Mouse (Mus musculus) neural tube, embryonic 13.5 days (tissue): ENCODE data around the gene Atp2a3. TPM values are rescaled to one million over a fixed set of nuclear protein-coding genes. Genes with fewer than 3 reads are reported as not detected.

Experiments
- ATAC-seq: fragments of 200-750 bp; cut with Nextera tagmentation; 2 replicates; pipeline ENCODE4 v1.8.0; 2017; ENCODE audit warnings: low read depth, mild to moderate bottlenecking, moderate TSS enrichment, moderate library complexity
- H3K27ac ChIP-seq: fragments of 300-500 bp; sonication (generic); replicated peaks from 2 replicates; pipeline ENCODE4 v1.5.1; 2015; ENCODE audit warnings: moderate library complexity, mild to moderate bottlenecking, inconsistent platforms
- H3K27me3 ChIP-seq: fragments of 300-500 bp; sonication (generic); 2 replicates; pipeline ENCODE4 v1.6.1; 2015; ENCODE audit warnings: mild to moderate bottlenecking, inconsistent platforms
- H3K36me3 ChIP-seq: fragments of 300-500 bp; sonication (generic); 2 replicates; pipeline ENCODE4 v1.6.1; 2015; ENCODE audit warnings: mild to moderate bottlenecking, inconsistent platforms
- H3K4me1 ChIP-seq: fragments of 300-500 bp; sonication (generic); replicated peaks from 2 replicates; pipeline ENCODE4 v1.6.1; 2015; ENCODE audit warnings: inconsistent platforms
- H3K4me2 ChIP-seq: fragments of 300-500 bp; sonication (generic); 2 replicates; pipeline ENCODE4 v1.6.1; 2015; ENCODE audit warnings: inconsistent platforms, mild to moderate bottlenecking, moderate library complexity
- H3K4me3 ChIP-seq: fragments of 300-500 bp; sonication (generic); 2 replicates; pipeline ENCODE4 v1.5.1; 2015; ENCODE audit warnings: mild to moderate bottlenecking, inconsistent platforms
- H3K9ac ChIP-seq: fragments of 300-500 bp; sonication (generic); 2 replicates; pipeline ENCODE4 v1.6.1; 2015; ENCODE audit warnings: moderate library complexity, mild to moderate bottlenecking, inconsistent platforms
- H3K9me3 ChIP-seq: fragments of 300-500 bp; sonication (generic); 2 replicates; pipeline ENCODE4 v1.6.1; 2016; ENCODE audit warnings: inconsistent platforms
- WGBS: fragments of 180-500 bp; shearing (Covaris S2); methylation state at CpG from one replicate; pipeline ENCODE4 v1.1.7; 2015; 5-methylcytosine and 5-hydroxymethylcytosine counted together
- polyA plus RNA-seq: library from polyadenylated mRNA; unstranded; fragments of >200 nt; fragmentation: Nextera tagmentation; extraction: Ambion mirVana; gene quantifications from 2 replicates; pipeline ENCODE4 v1.2.1, GENCODE M21; 2015

Atp2a3 gene
- polyA plus RNA-seq, 1 experiment from 2014 or later: 0.80 TPM

DNA sequence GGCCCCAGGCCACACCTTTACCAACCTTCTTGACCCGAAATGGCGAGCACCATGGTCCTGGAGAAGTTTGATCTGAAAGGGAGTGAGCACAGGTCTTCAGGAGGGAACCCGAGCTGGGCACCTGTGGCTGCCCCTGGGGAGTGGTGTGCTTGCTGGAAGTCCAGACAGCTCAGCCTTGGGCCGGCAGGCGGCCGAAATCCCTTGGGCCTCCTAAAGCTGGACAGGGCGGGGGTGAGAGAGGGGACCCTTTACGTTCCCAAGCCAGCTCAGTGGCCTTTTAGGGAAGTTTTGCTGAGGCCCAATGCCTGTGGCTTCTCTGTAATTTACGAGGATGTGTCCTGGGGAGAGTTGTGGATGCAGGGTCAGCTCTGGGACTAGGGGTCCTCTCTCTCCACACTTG, 29.7 kb downstream of the Atp2a3 start:
- Histone ChIP-seq H3K27ac (no peak overlapping the region), H3K4me1 (no peaks in the 10 kb centered on the region; the same call in 1 of the 2 replicates), H3K9ac (no peak overlapping the region), H3K36me3 (no peaks in the 10 kb centered on the region), H3K9me3 (no peaks in the 10 kb centered on the region), H3K4me3 (no peak overlapping the region), H3K4me2 (no peak overlapping the region), H3K27me3 (no peaks in the 10 kb centered on the region)
- 72% methylated on average over 9 of the region's 9 CpGs for WGBS
- no peak for ATAC-seq

DNA sequence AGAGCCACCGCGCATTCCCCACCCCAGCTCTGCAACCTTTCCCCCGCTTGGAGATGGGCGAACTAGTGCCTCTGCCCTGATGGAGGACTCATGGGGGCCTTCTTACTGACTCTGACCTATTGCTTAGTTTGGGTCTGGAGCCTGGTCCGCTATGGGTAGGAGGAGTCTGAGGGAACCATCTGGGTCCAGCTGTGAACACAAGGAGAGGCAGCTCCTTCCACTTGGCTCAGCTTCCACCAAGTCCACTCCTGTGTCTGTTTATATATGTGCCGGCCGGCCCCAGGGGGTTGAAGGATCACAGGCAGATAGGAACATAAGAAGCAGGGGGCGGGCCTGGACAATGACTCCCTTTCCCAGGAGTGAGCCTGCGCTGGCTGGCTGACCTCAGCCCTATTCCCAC, 31.0 kb downstream of the Atp2a3 start:
- no peak overlapping the region for H3K9ac ChIP-seq
- no peak overlapping the region for H3K4me3 ChIP-seq
- no peaks in the 10 kb centered on the region for H3K27me3 ChIP-seq
- H3K4me1 ChIP-seq: no peaks in the 10 kb centered on the region; the same call in 1 of the 2 replicates
- WGBS: 69% methylated on average over 9 of the region's 9 CpGs
- H3K36me3 ChIP-seq: no peaks in the 10 kb centered on the region
- no peak overlapping the region for H3K4me2 ChIP-seq
- H3K27ac ChIP-seq: no peak overlapping the region
- no peaks in the 10 kb centered on the region for H3K9me3 ChIP-seq
- ATAC-seq: no peak

DNA sequence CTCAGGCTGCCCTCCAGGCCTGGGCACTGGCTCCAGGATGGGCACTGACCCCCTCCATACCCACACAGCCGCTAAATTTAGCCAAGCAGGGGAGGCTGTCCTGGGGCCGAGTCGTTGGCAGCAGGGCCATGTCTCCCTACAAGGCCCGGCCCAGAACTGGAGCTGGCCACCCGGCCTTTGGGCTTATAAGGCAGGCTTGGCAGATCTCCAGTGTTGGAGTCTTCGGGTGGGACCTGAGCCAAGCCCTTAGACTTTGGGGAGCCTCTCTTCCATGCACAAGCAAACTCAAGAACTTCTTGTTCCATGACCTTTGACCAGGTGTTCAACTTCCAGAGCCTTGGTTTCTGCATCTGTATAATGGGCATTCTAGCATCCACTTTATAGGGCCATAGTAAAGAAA, 35.4 kb downstream of the Atp2a3 start:
- H3K4me2 ChIP-seq: no peak overlapping the region
- ATAC-seq: no peak
- H3K27me3 ChIP-seq: no peaks in the 10 kb centered on the region
- 91% methylated on average over 6 of the region's 6 CpGs for WGBS
- H3K4me3 ChIP-seq: no peak overlapping the region
- no peak overlapping the region for H3K9ac ChIP-seq
- H3K27ac ChIP-seq: no peak overlapping the region
- no peaks in the 10 kb centered on the region for H3K36me3 ChIP-seq
- no peaks in the 10 kb centered on the region for H3K4me1 ChIP-seq
- no peaks in the 10 kb centered on the region for H3K9me3 ChIP-seq

DNA sequence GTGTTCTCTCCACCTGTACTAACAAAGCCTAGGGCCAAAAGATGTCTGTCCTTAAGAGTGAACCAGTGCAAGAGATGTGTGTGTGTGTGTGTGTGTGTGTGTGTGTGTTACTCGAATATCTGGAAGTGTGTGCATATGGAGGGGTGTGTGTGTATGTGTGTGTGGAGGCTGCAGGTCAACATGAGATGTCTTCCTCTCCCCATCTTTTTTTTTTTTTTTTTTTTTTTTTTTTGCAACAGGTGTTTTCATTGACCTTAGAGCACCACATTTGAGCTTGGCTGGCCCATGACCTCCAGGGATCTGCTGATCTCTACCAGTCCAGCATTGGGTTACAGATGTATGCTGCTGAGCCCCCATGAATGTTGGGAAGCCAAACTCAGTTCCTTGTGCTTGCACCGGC, 35.8 kb downstream of the Atp2a3 start:
- no peak overlapping the region for H3K4me3 ChIP-seq
- no peak for ATAC-seq
- H3K9ac ChIP-seq: no peak overlapping the region
- H3K4me1 ChIP-seq: no peaks in the 10 kb centered on the region
- no peak overlapping the region for H3K4me2 ChIP-seq
- no peak overlapping the region for H3K27ac ChIP-seq
- no peaks in the 10 kb centered on the region for H3K9me3 ChIP-seq
- 94% methylated on average over 2 of the region's 2 CpGs for WGBS
- no peaks in the 10 kb centered on the region for H3K27me3 ChIP-seq
- H3K36me3 ChIP-seq: no peaks in the 10 kb centered on the region

DNA sequence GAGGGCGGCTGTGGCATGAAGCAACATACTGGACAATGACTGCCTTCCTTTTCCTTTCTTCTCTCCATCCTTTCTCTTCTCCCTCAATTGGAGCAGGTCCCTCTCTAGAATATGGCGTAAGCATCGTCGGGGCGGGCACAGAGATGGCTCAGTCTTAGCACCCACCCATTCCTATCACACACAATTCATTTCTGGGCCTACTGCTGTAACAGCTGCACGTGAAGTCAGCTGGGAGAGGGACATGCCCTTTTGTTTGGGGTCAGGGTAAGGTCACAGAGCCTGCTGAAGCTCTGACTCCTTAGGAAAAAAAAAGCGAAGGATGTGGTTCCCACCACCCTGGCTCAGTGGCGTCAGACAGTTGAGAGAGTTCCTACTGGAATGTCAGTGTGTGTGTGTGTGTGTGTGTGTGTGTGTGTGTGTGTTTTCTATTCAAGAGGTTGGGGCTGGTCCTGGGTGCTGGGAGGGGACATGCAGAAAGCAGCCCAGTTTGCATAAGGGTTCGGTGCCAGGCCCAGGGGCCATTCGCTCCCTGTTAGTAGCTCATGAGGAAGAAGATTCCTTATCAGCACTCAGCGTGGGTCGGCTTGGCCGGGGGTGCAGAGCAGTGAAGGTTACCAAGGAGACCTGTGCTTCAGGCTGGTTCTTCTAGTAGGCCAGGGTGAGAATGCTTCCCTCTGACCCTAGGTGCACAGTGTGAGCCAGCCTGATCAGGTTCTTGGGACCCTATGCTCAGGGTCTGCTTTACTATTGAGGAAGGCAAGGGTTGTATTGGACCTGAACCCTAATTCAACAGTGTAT, 36.8 kb downstream of the Atp2a3 start:
- H3K36me3 ChIP-seq: no peaks in the 10 kb centered on the region
- WGBS: 71% methylated on average over 13 of the region's 13 CpGs

DNA sequence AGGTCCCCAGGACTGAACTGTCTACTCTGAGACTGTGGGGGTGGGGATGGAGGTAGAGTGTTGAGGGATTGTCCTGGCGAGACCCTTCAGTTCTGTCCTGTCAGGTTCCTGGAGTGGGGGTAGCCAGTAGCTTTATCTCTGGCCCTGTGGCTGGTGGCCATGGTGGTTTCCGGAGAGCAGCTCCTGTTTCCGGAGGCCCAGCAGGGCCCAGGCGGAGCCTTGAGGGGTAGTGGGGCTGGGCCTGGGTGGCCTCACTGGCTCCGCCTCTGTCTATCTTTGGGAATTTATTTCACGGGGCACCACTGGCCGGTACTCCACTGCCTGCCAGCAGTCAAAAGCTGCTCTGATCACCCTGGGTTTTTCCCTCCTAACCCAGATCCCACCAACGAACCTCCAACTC, 37.8 kb downstream of the Atp2a3 start, which contains the start of gene P2rx1:
TSS of gene P2rx1 (plus strand) at position 333 of the 400 bp plus-strand sequence.
- Histone ChIP-seq H3K27ac (no peak within 1 kb of the TSS), H3K9me3 (no peaks in the 10 kb centered on the region), H3K4me3 (no peak within 1 kb of the TSS), H3K9ac (no peak within 1 kb of the TSS), H3K27me3 (no peaks in the 10 kb centered on the region), H3K4me2 (no peak within 1 kb of the TSS), H3K36me3 (no peaks in the 10 kb centered on the region), H3K4me1 (no peaks in the 10 kb centered on the region)
- 58% methylated on average over 8 of the region's 8 CpGs for WGBS
- no peak for ATAC-seq

More for the DNA sequence above, 36.8 kb downstream of the Atp2a3 start:
- no peaks in the 10 kb centered on the region for H3K4me1 ChIP-seq
- no peaks in the 10 kb centered on the region for H3K27me3 ChIP-seq
- no peak for ATAC-seq
- H3K27ac ChIP-seq: no peak overlapping the region
- H3K4me2 ChIP-seq: no peak overlapping the region
- H3K9ac ChIP-seq: no peak overlapping the region
- H3K9me3 ChIP-seq: no peaks in the 10 kb centered on the region
- no peak overlapping the region for H3K4me3 ChIP-seq

DNA sequence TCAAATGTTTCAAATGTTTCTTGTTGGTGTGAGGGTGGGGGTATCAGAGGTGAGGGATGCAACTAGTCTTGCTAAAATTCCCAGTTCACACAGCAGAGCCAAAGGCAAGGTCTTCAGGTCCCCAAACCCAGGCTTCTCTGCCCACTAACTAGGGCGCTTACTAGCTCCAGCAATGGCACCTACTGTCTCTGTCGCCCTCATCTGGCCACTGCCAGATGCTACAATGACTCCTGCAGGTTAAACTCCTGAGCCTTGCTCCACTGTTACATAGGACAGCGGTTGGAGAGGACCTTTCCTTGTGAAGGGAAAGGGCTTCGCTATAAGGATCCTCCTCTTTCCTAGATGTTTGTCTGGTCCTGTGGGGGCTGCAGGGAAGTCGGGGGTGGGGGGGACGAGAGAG, 40.1 kb downstream of the Atp2a3 start:
- Histone ChIP-seq H3K9ac (no peak overlapping the region), H3K4me1 (no peaks in the 10 kb centered on the region), H3K27ac (no peak overlapping the region), H3K36me3 (no peaks in the 10 kb centered on the region), H3K4me3 (no peak overlapping the region), H3K27me3 (no peaks in the 10 kb centered on the region), H3K9me3 (no peaks in the 10 kb centered on the region), H3K4me2 (no peak overlapping the region)
- ATAC-seq: no peak
- 16% methylated on average over 6 of the region's 6 CpGs for WGBS

DNA sequence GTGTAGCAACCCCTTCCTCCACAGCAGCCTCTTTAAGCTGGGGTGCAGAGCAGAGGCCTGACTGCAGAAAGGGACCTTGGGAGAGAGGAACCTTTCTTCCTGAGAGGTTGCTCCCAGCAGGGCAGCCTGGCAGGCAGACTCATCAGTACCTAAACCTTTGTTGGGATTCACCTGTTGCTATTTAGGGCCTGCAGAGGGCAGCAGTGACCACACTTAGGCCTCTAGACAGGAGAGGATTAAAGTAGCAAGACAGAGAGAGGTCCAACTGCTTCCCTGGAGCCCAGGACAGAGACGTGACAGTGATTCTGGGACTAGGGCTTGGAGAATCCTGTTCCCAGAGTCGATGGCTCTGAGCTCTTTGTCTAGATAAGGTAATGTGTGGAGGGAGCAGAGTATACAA, 45.4 kb downstream of the Atp2a3 start:
- WGBS: 3% methylated on average over 2 of the region's 2 CpGs
- ATAC-seq: no peak
- H3K4me3 ChIP-seq: no peak overlapping the region
- H3K9ac ChIP-seq: no peak overlapping the region
- no peak overlapping the region for H3K27ac ChIP-seq
- H3K4me2 ChIP-seq: no peak overlapping the region
- H3K27me3 ChIP-seq: peaks cover 8% of the 10 kb centered on the region
- no peaks in the 10 kb centered on the region for H3K4me1 ChIP-seq
- no peaks in the 10 kb centered on the region for H3K9me3 ChIP-seq
- H3K36me3 ChIP-seq: no peaks in the 10 kb centered on the region

DNA sequence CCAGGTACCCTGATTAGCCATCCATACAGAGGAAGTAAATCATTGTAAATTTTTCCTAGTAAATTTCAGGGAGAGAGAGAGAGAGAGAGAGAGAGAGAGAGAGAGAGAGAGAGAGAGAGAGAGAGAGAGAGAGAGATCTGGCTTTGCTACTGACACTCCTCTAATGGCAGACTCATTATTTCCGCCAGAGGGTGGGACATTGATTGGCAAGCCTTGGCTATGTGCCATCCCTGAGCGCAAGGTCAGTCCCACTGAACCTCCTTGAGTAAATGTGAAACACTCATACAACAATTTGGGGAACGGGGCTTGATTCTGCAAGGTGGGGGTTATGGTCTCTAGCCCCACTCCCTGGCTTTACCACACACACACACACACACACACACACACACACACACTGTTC, 46.1 kb downstream of the Atp2a3 start:
- Histone ChIP-seq H3K27me3 (peaks cover 8% of the 10 kb centered on the region), H3K27ac (no peak overlapping the region), H3K9ac (no peak overlapping the region), H3K36me3 (no peaks in the 10 kb centered on the region), H3K4me1 (no peaks in the 10 kb centered on the region), H3K9me3 (no peaks in the 10 kb centered on the region), H3K4me2 (no peak overlapping the region), H3K4me3 (no peak overlapping the region)
- 81% methylated on average over 3 of the region's 3 CpGs for WGBS
- no peak for ATAC-seq

DNA sequence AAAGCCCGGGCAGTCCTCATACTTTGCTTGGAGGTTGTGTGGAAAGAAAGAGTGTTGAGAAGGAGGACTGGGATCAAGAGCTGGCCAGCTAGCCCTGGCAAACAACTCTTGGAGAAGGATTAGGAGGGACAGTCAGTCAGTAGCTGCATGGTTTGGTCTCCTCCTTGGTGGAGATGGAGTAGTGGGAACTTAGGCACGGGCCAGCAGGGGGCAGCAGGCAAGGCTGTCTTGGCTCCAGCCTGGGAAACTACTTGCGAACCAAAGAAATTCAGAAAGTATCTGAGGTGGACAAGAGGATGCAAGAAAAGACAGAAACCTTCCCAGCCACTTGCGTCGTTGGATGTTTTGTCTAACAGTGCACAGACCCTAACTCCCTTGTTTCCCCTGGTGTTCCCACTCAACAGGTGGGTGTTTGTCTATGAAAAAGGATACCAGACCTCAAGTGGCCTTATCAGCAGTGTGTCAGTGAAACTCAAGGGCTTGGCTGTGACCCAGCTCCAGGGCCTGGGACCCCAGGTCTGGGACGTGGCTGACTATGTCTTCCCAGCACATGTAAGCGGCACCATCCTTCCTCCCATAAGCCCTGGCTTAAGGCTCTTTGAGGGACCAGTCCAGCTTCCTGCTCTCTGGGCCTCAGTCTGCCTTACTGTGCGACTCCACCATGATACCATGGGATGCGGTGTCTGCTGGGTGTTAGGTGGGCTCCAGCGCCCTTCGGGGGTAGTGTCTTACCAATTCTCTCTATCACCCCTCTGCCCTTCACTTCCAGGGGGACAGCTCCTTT, 46.9 kb downstream of the Atp2a3 start:
- no peak for ATAC-seq

DNA sequence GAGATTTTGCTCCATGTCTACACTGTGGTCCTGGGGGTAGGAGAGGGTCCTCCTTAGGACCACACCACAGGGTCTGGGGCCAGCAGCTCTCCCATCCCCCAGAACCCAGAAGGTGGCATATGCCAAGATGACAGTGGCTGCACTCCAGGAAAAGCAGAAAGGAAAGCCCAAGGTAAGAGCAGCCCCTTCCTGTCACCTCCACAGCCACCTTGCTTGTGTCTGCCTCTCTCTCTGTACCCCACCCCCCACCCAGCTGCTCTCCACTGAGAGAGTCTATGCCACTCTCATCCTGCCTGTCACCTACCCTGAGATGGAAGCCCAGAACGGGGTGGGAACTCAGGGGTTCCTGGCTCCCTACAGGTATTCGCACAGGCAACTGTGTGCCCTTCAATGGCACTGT, 47.9 kb downstream of the Atp2a3 start:
- ATAC-seq: no peak

More for the DNA sequence above, 46.9 kb downstream of the Atp2a3 start:
- H3K27me3 ChIP-seq: peaks cover 8% of the 10 kb centered on the region
- 65% methylated on average over 11 of the region's 11 CpGs for WGBS
- no peak overlapping the region for H3K9ac ChIP-seq
- no peak overlapping the region for H3K4me3 ChIP-seq
- no peak overlapping the region for H3K27ac ChIP-seq
- H3K4me2 ChIP-seq: no peak overlapping the region
- no peaks in the 10 kb centered on the region for H3K9me3 ChIP-seq
- no peaks in the 10 kb centered on the region for H3K36me3 ChIP-seq
- no peaks in the 10 kb centered on the region for H3K4me1 ChIP-seq

DNA sequence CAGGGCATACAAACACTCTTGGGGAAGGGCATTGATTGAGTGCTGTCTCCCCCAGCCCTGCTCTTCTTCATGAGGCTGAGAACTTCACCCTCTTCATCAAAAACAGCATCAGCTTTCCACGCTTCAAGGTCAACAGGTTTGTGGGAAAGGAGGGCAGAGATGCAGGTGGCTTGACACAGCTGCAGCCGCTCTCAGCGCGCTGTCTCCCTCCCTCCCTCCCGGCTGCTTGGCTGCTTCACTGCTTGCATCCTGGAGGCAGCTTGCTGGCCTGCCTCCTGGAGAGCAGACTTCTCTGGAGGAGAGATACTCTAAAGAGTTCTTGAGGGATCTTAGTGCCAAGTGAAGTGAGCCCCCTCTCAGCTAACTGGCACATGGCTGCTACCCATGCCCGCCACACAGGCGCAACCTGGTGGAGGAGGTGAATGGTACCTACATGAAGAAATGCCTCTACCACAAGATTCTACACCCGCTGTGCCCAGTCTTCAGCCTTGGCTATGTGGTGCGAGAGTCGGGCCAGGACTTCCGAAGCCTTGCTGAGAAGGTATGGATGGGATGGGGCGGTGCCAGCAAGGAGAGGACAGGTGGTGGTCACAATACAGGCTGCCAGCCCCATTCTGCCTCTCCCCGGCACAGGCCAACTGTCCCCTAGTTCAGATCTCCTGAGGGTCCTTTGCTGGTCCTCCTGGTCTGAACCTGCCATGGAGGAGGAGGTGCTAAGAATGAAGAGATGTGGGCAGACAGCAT, 48.7 kb downstream of the Atp2a3 start:
- Histone ChIP-seq H3K27me3 (peaks cover 8% of the 10 kb centered on the region), H3K4me1 (0 out of 2 replicates have a peak, but pooled peaks cover under 1% of the 10 kb centered on the region), H3K9ac (no peak overlapping the region), H3K4me2 (no peak overlapping the region), H3K4me3 (no peak overlapping the region), H3K9me3 (no peaks in the 10 kb centered on the region), H3K27ac (no peak overlapping the region), H3K36me3 (no peaks in the 10 kb centered on the region)
- 58% methylated on average over 13 of the region's 13 CpGs for WGBS
- ATAC-seq: no peak

More for the DNA sequence above, 47.9 kb downstream of the Atp2a3 start:
- H3K4me1 ChIP-seq: no peaks in the 10 kb centered on the region
- H3K27me3 ChIP-seq: peaks cover 8% of the 10 kb centered on the region
- H3K36me3 ChIP-seq: no peaks in the 10 kb centered on the region
- 66% methylated on average over 2 of the region's 2 CpGs for WGBS
- H3K4me3 ChIP-seq: no peak overlapping the region
- H3K9me3 ChIP-seq: no peaks in the 10 kb centered on the region
- no peak overlapping the region for H3K9ac ChIP-seq
- no peak overlapping the region for H3K27ac ChIP-seq
- H3K4me2 ChIP-seq: no peak overlapping the region
